Mouse (Mus musculus) gastrocnemius, postnatal 10 days (tissue): ENCODE data around the gene Tspan9. TPM values are rescaled to one million over a fixed set of nuclear protein-coding genes. Genes with fewer than 3 reads are reported as not detected.

Experiments used
- DNase-seq: peaks from one replicate; pipeline ENCODE4 v3.0.0; 2021; ENCODE audit warnings: mixed read lengths
- long read RNA-seq, 2 experiments: library from polyadenylated mRNA; stranded (forward); transcript quantifications; one replicate each; pipeline ENCODE4 v2.0.0; 2021
- total RNA-seq, 2 experiments: library from RNA; stranded (reverse); gene quantifications; 2 replicates each; pipeline ENCODE4 v1.2.3; 2021

The Tspan9 gene
- total RNA-seq = 100 to 1,000 TPM; 109 to 119 TPM
- long read RNA-seq, experiment 1, transcript Tspan9-201 (9 exons, 1,405 nt) = major isoform, 12 of 169 reads
- long read RNA-seq, experiment 1, partial matches to known transcripts = 30 of 169 reads
- long read RNA-seq, experiment 1, other reads (novel, unspliced or antisense) = 127 of 169 reads
- long read RNA-seq, experiment 2, transcript Tspan9-201 (9 exons, 1,405 nt) = major isoform, 13 of 179 reads
- long read RNA-seq, experiment 2, partial matches to known transcripts = 26 of 179 reads
- long read RNA-seq, experiment 2, other reads (novel, unspliced or antisense) = 139 of 179 reads

DNA sequence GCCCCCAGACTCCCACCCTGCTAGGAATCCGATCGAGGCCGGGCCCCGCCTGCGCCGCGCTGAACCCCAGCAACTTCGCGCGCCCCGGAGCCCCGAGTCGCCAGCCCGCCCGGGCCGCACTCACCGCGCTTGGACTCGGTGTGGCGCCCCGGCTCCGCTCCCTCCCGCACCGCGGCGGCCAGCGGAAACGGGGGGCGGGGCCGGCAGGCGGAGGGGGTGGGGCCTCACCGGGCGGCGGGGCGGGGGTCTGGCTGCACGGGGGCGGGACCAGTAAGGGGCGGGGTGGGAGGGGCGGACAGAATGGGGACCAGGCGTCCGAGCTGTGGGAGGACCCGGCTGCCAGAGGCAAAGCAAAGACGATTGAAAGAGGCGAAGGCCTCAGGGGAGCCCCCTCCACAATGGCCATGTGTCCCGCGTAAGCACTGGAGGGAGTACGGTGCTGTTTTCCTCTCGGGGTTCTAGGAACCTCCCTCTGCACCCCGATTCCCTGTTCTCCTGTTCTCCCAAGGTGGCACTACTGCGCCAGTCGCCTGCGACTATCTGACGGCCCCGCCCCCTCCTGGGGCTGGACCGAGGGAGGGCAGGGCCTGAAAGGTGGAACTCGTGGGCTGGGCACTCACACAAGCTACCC is at the start of gene Tspan9:
Gene Tspan9 (minus strand): TSS at position 205 of the 631 bp plus-strand sequence.
- DNase-seq = peak; percentile 80

DNA sequence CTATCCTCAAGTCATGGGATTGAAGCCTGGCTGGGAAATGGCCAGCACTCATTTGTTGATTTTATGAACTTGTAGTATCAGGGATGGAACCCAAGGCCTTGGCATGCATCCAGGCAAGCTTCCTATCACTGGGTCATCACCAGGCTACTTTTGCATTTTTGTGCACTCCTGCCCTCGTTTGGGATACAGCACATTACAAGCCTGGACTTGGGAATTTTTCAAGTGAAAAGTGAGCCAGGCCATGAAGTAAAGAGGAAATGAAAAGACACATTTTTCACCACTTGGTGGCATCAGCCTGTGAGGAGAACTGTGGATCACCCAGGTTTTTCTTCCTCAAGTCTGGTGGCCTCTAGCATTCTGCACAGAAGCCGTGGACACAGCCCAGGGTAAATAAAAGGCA is 40.1 kb upstream of the Tspan9 start:
- DNase-seq = no peak

DNA sequence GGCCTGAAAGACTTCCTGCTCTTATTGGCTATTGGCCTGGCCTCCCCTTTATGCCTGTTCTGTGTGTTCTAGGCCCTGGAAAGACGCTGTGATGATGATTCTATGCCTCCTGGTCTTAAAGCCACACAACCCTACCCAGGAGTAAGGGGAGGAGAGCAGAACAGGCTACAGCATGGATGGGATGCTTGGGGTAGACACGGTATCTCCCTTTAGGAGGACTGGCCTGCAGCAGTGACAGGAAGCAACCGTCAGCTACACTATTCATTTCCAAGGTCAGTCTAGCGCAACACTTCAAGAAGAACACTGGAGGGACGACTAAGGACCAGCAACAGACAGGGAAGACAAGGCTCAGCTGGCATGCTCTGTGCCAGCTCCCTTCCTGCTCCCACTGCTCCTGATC is 37.8 kb upstream of the Tspan9 start:
- no peak for DNase-seq

DNA sequence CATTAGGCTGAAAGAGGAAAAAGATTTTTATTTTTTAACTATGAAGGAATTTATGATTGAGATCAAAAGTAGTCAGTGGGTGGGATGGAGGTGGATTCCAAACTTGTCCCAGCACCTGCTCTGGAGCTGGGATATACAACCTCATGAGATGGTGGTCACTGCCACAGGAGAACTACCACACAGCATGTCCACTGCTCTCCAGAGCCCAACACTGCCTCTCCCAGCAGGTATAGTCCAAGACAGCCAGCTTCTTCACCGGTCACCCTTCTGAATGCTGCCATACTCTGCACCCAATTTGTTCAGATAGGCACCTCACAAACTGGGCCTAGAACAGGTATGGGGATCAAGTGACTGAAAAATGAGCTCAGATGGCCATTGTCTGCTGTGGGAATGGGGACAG is 36.3 kb upstream of the Tspan9 start:
- DNase-seq = no peak

DNA sequence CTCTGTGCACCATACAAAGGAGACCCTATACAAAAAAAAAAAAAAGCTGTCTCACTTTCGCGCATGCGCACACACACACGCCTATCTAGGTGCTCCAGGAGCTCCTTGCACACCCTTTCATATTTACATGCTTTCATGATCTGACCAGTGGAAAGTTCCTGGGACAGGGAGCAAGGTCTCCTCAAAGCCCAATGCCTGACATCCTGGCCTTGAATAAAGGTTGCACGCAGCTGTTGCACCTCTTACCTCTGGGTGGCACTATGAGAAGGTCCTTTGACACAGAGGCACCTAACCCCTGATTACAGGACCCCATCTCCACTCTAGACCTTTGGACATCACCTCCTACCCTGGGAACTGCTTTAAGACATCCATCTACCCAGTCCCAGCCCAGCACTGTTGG is 35.9 kb upstream of the Tspan9 start:
- DNase-seq = no peak

DNA sequence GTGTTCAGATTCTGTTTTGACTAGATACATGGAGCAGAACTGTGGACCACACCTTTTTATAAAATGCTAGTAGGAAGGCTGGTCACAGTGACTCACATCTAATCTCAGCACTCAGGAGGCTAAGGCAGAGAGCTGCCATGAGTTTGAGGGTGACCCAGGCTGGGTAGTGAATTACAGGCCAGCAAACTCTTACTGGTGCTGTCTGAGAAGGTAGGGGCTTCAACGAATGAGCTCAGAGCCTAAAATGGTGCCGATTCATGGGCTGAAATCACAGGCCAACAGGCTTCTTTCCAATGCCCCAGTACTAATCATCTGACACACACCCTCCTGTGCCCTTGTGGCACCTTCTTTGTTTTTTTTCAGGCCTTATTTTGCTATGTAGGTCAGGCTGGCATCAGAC is 35.3 kb upstream of the Tspan9 start:
- DNase-seq = no peak

DNA sequence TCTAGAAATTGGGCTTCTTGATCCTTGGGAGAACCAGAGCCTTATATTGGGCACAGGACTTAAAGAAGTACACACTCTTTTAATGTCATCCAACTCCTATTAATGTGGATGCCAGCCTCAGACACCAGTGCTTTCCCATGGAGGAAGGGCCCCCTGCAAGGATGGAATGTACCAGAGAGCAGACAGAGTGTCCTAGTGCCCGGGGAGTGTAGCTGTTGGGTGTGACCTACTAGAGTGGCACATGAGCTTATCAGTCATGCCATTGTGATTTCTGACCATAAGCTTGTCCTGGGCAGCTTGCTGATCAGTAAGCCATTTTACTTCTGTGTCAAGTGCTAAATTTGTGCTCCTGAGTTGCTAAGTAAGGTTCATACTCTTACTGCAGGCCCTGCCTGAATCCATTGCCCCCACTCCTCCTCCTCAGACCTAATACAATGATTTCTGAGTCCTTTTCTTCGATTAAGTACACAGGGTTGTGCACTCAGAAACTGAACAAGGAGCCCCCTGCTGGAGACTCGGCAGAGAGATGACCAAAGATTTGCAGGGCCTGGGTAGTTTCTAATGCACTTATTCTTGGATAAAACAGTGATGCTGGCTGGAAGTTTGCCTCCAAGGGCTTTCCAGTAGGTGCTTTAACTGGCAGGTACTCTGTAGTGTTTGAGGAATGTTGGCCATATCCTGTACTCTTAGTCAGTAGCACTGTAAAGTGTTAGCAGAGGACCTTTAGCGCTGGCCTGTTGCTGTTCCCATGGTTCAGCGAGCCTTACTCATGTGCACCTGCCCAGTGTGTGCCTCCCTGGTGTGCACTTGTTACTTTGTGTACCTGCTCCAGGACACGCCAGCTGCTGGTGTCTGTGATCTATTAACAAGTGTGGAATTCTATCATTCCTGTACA is 25.6 kb upstream of the Tspan9 start:
- no peak for DNase-seq

DNA sequence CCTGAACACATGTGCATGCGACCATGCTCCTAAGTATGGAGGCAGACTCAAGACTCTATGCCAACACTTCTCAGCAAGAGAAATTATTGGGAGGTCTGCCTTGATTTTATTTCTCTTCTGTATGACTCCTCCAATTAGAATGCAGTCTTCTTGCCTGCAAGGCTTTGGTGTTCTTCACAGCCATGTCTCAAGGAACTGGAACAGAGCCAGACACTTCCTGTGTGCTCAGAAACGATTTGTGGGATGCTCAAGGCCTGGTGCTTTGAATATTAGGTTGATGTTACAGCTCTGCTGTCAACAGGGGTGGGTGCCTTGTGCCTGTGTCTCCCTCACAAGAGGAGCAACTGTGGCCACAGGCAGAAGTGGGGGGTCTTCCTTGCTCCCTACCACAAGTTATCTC is 22.2 kb upstream of the Tspan9 start:
- no peak for DNase-seq

DNA sequence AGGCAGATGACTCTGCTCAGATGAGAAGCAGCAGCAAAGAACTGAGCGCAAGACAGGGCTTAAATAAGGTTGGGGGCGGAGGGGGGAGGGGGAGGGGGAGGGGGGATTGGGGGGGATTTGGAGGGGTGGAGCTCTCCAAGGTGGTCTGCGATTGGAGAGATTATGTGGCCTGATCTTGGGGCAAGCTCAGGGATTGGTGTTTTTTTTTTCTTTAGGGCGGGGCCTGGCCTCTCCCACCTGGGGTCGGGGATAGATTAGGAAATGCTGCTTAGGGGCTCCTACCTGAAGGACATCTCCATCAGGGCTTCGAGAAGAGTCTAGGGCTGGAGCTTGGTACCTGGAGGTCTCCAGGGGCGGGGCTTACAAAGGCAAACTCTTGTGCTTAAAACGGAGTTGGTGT is 21.2 kb upstream of the Tspan9 start:
- DNase-seq = no peak

DNA sequence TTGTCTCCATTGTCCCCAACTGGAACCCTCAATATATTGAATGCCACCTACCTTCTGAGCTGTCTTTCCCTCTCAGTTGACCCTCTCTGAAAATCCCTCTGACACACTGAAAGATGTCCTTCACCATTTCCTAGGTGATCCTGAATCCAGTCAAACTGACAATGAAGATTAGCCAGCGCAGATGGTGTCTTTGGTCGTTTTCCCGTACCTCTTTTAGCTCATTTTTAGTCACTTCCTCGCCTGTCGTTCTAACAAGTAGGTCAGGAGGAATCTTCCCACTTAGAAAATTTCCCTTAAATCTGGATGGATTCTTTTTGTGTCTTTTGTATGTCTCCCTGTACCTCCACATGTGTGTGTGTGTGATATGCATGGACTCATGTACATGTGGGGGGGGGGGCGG is 15.7 kb upstream of the Tspan9 start:
- DNase-seq = no peak

DNA sequence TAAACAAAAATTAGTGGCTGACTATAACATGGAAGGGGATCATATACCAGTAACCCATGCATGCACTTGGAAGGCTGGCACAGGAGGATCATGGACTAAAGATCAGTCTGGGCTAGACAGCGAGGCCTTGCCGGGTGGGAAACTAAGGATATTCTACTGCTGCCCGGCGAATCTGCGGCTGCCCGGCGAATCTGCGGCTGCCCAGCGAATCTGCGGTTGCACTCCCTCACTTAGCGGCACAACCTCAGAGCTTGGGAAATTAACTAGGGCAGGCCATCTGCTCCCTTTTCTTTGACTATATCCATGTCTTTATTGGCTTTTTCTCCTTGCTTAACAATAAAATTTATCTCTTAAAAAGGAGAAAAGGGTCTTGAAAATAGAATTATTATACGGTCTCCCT is 14.6 kb upstream of the Tspan9 start:
- no peak for DNase-seq

DNA sequence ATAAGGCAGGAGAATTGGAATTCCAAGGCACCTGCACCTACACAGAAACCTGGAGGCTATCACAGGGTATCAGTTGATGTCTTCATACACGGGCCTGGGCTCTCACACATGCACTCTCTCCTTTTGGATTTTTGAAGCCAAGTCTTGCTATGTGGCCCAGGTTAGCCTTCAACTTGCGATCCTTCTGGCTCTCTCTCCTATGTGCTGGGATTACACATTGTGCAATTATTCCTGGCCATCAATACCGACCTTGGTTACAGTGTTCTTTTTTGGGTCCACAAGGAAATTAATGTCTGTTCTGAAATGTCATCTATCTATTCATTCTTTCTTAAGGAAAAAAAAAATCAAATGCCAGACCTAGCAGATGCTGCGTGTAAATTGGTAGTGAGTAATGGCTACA is 13.1 kb upstream of the Tspan9 start:
- no peak for DNase-seq

DNA sequence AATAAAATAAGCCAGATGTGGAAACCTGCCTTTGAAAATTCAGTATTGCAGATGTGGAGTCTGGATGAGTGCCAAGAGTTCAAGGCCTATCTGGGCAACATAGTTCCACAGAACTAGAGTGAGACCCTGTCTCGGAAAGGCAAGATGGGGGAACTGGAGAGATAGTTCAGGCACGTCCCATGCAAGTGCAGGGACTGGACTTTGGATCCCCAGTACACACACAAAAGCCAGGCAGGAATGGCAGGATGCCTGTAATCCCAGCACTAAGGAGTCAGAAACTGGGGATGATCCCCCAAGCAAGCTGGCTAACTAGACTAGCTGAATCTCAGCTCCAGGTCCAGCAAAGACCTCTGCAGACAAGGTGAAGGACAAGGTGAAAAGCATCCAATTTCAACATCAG is 12.5 kb upstream of the Tspan9 start:
- DNase-seq = no peak

DNA sequence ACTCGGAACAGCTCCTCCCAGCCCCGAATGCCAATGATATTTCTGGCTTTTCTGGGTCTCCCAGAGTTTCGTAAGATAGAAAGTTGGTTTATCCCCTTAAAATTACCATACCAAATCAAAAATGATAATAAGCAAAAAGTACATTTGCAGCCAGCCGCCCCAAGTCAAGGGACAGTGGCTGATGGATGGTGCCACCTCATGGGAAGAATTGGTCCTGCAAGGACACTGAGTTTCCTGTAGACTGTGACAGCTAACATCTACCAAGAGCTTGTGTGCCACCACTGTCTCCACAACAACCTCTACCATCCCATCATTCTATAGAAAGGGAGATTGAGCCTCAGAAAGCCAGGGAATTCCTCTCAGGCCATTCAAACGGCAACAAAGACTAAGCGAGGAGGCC is 2.4 kb upstream of the Tspan9 start:
- peak; percentile 35 for DNase-seq

DNA sequence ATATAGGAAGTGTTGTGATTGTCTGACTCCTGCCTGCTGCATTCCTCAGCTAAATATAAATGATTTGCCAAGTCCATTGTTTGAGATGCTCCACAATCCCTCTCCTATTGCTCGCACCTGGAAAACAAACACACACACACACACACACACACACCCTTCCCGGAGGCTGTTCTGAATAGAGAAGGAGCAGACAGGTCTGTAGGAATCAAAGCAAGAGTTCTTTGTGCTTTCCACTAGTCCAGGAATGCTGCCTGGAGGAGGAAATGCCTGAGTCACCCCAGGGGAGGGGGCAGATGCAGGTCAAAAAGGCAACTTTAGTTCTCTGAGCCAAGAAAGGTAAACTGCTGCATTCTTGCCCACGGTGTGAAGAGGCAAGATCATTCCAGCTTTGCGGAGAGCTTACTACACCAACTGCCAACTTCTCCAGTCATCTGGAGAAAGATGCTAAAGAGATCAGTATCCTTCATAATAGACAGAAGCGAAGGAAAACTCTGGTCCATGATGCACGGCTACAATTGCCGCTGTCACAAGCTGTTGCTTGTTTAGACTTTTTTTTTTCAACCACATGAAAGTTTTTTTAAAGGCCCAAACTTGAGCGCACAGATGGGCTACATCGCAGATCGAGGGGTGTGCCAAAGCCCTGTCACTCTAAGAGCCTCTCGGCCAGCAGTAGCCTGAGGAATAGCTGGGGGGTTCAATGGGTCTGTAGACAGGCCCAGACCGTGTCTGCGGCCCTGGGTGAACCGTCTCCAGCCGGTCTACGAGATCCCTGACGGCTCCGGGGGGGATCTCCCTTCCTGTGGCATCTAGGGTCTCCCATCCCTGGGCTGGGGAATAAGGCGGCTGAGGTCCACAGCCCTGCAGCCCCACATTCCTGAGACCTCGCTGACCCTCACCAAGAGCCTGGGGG is 770 bp downstream of the Tspan9 start:
- DNase-seq = peak; percentile 34

DNA sequence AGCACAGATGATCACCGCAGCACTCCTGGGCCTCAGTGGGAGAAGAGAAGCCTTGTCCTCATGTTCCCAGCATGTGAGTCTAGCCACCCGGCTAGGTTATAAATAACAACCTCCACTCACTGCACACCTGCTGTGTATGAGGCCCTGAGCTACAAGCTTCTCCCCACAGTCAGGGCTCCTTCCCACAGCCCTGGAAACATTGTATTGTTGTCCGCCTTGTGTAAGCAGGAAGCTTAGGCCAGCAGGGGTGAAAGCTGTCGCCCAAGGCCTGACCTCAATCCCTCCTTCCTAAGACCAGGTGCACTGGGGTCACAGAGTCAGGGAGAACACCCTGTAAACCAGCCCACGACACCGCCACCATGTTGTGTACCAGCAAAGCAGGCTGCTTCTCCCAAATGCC is 2.7 kb downstream of the Tspan9 start:
- no peak for DNase-seq

DNA sequence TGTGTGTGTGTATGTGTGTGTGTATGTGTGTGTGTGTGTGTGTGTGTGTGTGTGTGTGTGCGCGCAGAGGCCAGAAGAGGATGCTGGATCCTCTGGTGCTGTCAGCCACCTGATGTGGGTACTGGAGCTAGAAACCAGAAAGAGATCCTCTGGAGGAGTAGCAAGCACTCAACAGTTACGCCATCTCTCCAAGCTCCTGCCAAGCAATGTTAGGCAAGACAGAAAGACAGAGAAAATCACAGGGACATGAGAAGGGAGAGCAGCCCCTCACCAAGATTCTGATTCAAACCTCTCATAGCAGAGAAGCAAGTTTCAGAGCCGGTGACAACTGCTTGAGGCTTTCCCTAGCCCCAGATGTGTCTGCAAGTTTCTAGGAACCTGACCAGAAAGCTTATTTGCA is 5.5 kb downstream of the Tspan9 start:
- no peak for DNase-seq

DNA sequence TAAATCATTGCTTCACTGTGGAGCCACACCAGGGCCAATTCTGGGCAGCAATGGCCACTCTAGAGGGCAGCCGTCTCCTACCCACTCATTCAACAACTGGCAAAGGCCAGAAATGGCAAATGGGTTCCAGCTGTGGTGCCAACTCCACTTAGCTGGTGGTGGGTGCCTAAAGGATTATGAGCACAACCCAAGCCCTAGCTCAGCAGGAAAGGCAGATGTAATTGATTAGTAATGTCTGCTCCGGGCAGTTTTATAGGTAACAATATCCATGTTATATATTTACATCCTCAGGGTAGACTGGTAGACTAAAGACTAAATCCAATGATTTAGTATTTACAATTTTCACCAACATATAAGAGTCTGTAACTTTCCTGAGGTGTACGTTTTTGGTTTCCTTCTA is 6.7 kb downstream of the Tspan9 start:
- DNase-seq = no peak

DNA sequence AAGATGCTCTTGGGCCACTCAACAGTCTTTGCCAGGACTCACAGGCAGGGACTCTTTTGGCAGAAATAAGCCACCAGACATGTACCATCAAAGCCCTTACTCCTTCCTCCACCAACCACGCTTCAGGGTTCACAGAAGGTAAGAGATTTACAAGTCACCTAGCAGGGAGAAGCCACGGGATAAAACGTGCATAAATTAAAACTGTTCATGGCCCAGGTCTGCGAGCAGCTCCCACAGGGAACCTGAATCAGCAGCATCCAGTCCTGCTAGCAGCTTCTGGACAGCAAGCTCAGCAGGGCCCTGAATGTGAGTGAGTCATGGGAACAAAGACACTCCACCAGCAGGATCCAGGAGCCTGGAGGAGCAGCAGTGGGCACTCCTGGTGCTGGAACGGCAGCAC is 7.9 kb downstream of the Tspan9 start:
- no peak for DNase-seq

DNA sequence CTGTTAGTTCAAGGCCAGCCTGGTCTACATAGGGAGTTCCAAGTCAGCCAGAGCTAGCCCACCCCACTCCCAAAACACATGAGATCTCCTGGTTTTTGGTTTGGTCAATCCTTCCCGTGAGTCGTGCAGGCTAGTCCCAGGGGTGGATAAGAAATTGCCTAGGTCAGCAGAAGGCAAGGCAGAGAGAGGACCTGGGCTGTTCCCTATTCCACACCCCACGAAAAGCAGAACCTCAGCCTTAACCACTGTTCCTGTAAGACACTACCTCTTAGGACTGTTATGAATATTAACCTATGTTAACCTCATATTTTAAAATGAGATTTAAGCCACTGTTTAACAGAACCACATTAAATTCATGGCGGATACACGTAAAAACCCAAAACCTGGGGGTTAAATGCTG is 8.4 kb downstream of the Tspan9 start:
- no peak for DNase-seq

DNA sequence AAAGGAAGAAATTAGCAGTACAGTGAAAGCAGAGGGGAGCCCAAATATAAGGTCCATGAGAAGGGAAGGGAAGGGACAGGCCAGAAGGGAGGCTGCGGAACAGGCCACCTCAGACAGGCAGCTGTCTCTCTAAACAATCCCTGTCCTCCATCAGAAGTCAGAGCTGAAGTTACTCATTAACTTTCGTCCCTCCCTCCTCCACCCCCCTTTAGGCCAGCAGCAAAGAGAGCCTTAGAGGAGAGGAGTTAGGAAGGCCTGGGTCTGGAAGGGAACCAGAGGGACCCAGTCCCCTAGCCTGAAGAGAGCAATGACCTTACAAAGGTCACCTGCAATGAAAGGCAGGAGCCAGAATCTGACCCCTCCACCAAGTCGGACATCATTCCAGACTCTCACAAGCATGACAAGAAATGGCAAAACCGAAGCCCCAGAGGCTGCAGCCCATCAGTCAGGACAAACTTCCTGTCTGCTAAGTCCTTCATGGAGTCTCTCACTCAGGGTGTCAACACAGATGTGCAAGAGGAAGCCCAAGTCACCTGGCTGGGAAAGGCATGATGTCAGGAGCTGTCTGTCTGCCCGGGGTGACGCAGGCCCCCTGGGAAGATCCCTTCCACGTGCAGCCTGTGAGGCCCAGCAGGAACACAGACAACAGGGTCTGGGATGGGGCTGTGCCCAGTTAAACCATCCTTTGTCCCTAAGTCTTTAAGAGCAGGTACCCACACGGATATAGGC is 9.0 kb downstream of the Tspan9 start:
- no peak for DNase-seq
